Mouse (Mus musculus) ovary, postnatal 10 days (tissue): ENCODE data around the gene Egln3.

Experiments
- DNase-seq: peaks from one replicate; pipeline ENCODE4 v3.0.0; 2022; ENCODE audit warnings: low spot score

The Egln3 gene

DNA sequence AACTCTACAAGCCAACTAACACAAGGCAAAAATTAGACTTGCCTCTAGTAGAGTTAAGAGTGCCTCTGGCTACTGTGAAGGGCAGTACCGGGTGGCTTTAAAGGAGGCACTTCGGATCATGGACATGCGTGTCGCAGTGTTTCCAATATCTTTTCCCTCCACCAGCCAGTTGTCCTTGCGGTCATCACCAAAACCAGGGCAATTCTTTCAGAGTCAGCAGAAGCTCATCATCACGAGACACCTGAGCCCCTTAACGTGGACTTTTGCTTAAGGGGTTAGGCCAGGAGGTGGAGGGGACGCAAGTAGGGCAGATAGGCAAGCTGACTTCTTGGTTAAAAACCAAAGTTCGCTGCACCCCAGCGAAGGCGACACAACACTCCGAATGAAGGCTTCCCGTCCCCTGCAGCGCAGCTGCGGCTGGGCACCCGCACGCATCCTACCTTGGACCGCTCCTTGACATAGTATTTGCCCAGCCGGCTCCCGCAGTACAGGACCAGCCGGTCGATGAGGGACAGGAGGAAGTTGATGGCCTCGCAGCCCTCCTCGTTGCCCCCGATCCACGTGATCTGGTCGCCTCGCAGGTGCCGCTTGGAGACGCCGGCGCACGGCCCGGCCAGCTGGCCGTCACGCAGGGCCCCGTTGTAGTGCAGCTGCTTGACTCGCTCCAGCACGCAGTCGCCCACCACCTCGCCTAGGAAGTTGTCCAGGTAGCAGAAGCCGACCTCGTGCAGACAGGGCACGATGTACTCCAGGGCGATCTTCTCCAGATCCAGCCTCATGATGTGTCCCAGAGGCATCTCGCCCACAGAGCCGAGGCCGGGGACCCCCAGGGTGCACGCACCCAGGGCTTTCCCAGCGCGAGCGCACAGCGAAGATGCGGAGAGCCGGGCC lies 650 bp downstream of the Egln3 start:
- DNase-seq = peak; percentile 12

DNA sequence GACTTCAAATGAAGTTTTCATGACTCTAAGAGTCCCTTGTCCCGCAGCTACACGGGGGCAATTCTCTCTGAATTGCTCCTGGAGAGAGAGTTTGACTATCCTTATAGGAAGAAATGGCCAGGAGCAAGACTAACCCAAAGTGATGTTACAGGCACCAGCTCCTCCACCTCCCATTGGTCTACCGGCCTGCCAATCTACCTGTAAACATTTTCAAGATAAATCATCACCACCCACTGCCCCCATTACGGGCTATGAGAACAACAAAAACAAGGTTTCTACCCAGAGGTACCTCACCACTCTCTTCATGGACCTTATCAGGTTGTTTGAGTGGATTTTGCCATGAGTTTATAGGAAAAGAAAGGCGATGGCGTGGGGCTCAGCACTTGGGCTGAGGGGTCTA lies 1.4 kb downstream of the Egln3 start:
- no peak for DNase-seq

DNA sequence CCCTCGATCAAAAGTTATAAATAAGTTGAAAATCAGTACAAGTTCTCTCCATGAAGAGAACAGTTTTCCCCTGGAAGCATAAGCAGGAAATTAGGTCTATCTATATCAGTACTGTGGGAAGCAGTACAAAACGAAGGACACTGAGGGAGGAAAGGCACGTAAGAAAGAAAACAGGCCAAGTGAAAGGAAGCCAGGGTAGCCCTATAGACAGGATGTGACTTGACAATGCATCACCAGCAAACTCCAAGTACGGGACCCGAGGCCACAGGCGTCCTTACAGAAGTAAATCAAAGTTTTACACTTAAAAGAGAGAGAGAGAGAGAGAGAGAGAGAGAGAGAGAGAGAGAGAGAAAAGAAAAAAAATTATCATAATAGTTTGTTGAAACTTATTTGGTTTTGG lies 2.8 kb downstream of the Egln3 start:
- DNase-seq = no peak

DNA sequence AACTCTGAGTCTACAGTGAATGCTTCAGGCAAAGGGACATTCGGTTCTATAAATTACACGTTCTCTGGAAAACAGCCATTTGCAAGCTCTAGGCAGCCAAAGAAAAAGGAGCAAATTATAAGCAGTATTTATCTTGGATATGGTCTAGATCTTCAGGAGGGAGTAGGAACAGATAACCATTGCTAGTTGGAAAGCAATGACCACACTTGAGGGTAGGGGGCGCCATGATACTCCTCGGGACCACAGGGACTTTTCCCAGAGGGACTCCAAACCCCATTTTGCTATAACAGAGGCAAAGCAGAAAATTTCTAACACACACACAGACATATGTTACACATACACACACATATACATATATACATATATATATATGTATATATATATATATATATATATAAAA lies 3.5 kb downstream of the Egln3 start:
- no peak for DNase-seq

DNA sequence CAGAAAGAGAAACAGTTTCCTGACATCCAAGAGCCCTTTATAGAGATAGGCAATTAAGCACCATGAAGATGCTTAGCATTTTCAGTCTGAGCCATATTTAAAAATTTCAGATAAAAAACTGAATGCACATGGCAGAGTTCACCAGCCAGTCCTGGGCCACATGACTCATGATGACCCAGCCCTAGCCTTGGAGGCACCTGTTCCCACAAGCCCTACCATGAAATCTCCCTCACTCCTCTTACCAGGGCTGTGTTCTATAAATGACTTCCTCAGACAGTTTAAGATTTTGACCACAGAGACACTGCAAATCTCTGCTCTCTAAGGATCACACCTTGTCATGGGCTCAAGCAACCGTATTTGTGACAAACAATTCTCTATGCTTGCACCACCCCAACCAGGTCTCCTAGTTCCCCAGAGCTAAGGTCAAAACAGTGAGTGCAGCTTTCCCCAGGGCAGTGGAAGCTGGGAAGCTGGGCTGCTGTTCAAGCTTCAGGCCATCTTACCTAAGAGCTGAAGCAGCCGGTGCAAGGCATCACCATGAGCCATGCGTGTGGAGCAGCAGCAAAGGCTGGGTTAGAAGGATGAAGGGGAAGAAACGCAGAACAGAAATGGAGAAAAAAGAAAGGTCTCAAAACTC lies 5.3 kb downstream of the Egln3 start:
- DNase-seq = no peak

DNA sequence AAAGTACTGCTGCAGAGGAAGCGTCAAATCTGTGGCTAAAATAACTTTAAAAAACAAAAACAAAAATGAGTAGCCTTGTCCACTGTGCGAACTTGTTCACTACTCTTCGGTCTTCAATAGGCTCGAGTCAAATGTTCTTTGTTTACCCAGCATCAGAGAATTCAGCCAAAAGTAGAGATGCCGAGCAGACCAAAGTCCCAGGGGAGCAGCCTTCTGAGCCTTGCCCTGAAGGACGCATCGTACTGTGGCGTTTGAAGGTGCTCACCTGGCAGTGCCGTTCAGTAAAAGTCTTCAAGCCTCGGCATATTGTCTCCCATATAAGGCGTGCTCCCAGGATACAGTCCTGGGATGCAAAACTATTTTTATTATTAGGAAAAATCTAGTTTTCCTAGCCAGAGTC lies 5.8 kb downstream of the Egln3 start:
- no peak for DNase-seq

DNA sequence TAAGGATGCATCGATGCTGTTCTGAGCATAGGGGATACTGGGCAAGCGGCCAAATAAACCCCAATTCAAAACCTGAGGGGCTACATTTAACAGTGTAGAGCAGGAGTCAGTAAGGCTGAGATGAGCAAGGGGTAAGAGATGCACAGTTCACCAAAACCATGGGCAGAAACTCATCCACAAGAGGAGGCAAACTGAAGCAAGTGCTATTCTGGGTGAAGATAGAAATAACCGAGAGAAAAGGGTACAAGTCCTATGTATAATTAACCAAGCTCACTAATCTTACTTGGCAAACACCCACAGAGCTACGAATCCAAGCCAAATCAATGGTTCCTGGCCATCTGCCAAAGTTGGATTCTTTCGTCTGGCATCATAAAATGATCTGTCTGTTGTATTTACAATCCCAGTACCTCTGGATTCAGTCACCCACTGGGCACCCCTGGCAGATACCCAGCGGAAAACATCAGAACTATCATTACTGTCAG lies 6.3 kb downstream of the Egln3 start:
- no peak for DNase-seq

DNA sequence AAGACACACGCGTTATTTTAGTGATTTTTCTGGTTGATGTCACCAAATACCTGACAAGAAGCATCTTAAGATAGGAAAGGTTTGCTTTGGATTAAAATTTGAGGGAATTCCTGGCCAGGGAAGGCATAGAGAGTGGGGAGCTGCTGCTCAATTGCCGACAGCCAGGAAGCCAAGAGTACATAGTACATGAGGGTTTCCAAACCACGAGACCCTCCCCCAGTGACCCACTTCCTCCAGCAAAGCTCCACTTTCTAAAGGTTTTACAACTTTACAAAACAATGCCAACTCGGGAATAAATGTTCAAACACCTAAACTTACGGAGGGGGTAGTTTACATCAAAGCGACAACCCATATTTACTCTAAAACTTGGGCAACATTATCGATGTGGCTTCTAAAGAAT lies 6.8 kb downstream of the Egln3 start:
- DNase-seq = no peak

DNA sequence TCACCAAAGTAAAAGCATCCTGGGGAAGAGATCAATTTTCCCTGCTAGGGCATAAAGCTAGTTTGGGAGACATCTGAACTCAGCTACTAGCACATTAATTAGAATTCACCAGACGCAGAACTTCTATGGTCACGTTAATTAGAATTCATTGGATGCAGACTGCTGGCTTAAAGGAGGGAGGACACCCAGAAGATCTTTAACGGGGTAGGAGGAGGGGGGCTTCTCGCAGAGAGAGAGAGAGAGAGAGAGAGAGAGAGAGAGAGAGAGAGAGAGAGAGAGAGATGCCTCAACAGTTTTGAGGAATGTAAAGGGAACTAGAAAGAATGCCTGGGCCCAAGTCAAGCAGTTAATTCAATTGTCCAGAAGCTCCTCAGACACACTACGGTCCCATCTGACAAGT lies 9.5 kb downstream of the Egln3 start:
- no peak for DNase-seq

DNA sequence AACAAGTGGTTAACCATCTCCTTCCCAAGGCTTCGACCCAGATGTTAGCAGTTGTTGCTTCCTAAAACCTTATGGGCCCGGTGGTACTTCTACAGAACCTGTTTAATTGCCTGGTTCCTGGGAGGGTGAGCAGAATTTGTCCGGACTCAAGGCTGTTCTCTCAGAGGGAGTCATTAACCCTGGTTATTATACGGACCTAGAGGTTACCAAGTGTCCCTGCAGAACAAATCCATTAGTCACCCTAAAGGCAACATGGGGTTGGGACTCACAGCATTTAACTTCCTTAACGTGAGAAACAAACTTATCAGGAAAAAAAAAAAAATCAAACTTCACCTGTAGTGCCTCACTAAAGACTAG lies 11.4 kb downstream of the Egln3 start:
- DNase-seq = no peak

DNA sequence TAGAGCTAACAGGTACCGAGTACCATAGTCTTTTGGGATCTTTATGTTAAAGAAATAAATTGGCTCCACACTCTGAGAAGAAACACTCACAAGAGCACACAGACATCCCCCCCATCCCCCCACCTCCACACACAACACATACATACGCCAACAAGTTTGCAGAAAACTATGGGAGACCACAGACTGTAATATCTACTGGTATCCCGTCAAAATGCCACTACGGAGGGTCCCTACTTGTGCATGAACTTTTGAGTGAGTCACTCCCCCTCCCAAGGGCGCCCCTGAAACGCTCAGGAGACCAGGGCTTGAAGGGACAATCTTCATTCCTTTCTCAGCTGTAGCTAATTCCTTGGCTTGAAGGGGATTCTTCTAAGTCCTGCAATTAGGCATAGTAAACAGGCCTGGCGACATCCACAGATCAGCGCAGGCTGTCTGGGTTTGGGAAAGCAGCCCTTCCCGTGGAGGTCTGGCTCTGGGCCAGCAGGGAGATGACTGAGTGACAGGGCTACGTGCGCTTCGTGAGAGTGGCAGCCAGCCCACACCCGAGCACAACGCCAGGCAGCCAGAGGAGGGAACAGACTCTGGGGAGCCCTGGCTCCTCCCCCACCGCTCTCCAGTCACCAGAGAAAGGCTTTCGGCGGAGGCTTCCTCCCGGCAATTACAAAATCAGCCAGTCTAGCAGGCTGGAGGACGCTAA lies 11.9 kb downstream of the Egln3 start:
- DNase-seq = peak; percentile 54

DNA sequence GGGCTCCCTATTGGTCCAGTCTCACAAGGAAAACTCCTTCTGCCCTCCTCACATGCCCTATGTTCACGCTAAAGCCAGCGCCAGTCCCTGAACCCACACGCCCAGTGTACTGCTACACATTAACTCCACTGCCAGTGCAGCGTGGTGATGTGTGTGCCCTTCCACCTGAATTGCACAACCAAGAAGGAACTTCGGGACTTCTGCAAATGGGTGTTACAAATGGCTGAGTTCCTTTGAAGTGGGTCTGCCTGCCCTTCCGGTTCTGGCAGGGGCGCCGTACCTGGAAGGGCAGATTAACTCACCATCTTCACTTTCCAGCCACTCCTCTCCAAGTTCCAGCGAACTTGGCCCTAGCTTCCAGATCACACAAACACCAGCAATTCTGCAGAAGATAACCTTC lies 12.5 kb downstream of the Egln3 start:
- no peak for DNase-seq

DNA sequence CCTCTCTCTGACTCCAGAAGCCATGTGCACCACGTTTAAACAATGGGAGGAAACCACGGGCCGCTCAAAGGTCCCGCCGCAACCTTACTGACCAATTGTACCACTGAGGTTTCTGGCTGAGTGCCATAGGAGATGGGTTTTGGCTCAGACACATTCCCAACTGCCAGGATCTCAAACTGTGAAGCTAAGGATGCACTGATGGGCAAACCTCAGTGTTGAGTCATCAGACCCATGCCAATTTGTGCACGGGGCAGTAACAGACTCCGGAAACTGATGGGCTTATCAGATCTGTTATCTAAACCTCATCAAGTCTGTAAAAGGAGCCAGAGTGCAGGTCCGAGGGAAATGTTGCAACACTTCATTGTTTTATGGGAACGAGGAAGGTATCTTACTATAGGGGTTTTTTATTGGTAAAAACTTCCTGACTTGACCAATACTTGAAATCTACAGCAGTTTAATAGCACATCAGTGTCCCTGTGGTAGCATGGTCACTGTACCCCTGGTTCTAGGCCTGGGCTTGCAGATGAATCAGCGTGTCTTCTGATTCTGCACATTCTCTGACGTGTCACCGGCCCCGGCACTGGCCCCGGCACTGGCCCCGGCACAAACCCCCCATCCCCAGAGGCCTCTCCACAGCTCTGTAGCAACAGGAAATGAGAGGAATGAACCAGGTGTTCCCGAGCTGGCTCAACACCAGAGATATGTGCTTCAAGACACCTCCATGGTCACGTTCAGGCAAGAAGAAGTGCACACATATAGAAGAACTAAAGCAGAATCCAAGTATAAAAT lies 15.7 kb downstream of the Egln3 start:
- no peak for DNase-seq

DNA sequence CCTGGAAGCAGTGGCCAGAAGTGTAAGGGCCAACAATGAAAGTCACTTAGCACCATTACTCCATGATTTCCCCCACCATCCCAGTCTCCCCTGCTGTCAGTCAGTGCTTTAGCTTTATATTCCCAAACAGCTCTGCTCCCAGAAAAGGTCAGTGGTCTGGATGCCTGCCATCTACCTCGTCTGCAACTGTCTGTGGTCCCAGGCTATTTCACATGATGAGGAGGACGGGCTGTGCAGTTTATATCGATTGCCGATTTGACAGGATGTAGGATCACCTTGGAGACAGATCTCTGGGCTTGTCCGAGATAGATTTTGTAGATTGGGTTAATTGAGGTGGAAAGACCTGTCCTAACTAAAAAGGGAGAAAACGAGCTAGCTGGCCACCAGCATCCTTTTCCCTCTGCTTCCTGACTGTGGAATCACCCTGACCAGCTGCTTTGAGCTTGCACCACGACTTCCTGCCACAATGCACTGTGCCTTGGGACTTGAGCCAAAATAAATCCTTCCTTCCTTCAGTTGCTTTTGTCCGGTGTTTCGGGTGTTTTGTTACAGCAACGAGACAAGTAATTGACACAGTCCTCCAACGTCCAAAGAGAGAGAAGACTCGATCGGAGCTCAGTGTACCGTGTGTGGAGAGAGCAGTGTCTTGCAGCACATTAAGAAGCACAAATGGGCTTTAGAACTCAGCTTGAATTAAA lies 16.6 kb downstream of the Egln3 start:
- DNase-seq = no peak

DNA sequence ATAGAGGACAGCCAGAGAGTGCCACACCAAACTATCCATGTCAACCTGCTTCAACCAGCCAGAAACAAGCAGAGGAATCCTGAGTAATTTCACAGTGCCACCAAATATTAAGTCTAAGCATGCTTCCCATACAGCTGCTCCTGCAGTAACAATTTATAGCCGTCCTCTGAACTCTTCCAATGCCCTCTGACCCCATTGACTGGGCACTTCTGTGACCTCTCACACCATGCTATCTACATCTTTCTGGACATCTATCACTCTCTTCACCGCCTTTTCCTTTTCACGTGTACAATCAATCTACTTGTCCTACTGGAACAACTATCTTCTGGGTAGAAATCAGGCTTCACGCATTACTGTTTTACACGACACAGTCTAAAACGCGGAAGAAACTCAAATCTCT lies 19.4 kb downstream of the Egln3 start:
- DNase-seq = no peak

DNA sequence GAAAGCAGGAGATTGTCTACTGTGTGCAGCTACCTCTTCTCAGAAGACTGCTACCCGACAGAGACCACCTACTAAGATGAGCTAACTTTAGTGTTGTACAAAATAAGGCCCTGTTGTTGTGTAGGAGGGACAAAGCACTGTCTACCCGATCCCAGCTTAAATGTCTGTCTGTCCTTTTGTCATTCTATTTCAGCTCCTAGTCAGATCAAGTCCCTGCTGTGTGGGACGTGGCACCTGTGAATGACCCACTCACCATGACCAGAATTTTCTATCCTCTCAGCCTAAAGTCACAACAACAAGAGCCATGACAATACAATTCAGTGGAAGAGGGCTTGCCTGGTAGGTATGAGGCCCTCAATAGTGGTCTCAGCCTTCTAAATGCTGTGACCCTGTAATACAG lies 25.3 kb downstream of the Egln3 start:
- no peak for DNase-seq

DNA sequence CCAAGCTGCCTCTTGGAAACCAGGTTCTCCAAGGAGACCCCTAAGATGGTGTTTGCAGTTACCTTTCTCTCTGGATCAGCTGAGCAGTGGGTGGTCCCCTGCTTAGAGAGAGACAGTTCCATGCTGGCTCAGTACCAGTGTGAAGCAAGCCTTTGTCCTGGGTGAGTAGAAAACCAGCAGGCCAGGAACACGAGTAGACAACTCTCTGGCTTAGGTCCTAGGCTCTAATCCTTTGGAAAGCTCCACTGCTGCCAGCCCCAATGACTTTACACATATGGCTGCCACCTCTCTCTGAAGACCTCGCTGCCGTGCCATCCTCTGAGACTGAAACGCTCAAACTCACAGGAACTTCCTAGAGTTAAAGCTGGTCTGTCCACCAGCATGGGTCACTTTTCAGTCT lies 34.9 kb downstream of the Egln3 start:
- no peak for DNase-seq

DNA sequence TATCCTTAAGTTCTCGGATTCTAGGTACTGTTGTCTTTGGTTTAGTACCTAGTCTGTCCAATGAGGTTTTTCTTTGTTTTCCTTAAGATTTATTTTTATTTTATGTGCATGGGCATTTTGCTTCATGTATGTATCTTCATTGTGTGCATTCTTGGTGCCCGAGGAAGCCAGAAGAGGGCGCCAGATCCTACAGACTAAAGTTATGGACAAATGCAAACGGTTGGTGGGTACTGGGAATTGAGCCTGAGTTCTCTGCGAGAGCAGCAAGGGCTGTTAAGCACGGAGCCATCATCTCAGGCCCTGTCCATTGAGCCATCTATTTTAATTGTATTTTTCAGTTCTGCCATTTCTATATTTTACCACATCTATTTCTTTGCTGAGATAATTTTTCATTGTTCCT lies 35.9 kb downstream of the Egln3 start:
- DNase-seq = no peak

DNA sequence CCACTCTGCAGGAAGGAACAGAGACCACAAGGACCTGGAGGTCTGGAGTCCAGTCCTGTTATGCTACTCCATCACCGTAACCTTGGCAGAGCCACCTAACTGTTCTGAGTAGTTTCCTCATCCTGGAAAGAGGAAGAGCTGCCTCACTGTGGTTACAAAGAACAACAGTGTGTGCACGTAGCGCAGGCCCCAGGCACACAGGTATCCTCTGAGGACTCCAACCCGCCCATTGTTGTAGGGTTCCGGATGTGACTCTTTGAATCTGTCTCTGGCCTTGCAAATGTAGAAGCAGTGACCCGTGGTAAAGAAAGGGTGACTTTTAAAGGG lies 39.0 kb downstream of the Egln3 start:
- no peak for DNase-seq

DNA sequence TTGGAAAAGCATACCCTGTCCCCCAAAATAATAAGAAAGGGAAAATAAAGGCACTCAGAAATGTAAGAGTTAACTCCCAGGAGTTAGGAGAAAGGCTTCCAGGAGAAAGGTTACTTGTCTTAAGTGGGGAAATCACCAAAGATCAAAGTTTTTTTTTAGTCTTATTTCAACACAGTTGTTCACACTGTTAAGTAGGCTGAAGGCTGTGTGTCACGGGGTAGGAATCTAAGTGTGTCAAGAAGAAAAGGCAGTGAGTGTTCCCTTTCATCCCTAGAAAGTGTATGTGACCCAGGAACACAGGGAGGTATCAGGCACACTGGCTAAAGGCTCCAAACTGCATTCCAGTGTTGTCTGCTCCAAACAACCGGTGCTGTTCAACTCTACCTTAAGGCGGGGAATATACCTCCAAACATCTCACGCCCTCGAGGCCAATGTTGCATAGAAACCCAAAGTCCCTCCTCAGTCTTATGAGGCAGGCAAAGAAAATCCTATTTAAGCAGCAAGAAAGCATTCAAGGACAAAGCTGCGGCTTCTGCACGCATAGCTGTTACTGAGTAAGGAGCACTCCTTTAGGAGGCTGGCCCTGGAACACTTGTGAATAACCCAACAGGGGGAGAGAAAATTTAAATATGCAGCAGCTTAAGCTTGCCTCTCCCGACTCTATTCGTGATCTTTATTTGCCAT lies 39.5 kb downstream of the Egln3 start:
- DNase-seq = no peak

DNA sequence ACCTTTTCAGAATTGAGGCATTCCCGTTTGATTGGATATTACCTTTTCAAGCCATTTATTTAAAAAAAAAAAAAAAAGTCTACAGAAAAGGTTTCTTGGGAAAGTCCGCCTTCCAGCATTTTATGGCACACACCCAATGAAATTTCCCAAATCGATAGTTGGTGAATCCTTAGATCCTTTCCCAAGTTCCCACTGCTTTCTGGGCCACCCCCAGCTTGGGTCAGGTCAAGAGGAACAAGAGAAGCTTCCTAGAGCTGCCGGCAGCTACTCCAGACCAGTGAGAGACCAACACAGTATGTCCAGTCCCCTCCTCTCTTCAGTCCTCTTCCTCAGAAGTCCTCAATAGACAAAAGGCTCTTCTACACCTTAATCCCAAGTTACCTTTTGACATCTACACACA lies 40.5 kb downstream of the Egln3 start:
- no peak for DNase-seq
